Comparison of ENCODE assay signal across 20 mouse cellular contexts in the genomic region with DNA sequence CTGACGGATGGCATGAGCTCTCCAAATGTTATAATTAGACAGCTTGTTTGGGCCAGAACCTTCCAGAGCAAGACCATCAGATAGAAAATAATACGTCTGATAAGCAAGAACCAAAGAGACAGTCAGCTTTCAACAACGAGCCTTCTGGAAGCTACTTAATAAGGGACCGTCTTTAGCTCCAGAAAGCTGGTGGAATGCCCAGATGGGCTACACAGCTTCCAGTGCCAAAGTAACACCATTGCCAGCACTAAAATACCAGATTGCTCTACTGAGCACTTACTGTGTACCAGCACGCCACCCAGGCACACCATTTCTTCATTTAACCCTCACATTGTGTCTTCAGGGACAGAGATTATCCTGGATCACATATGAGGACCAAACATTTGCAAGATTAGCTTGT.
A peak's percentile ranks its signal among the peaks of the same experiment; 100 is the strongest.
DNase-seq lines count a peak whose midpoint lies in the region; ATAC-seq and TF ChIP-seq lines count a peak whose summit lies in the region.
"Had no signal": no experiment of that assay in that cellular context is flagged by ENCODE, and none has a peak within 500 bp of the region (broad histone marks: within the 10 kb centered on the region; RNA-seq: fewer than 3 reads in every experiment).

No protein-coding gene starts in this region.

- H3K4me3 ChIP-seq in heart, embryonic 16.5 days (ENCODE audit: low read length), result no peak overlapping the region
- no peak overlapping the region for H3K4me3 ChIP-seq in midbrain, postnatal 0 days (ENCODE audit: low read depth, low read length)
- H3K4me3 ChIP-seq: embryonic facial prominence, embryonic 10.5 days; erythroblast, embryonic 14.5 days; limb, embryonic 15.5 days; neural tube, embryonic 12.5 days had no signal

- no peak overlapping the region for H3K4me2 ChIP-seq in heart, embryonic 16.5 days (ENCODE audit: low read depth, low read length)
- no peak overlapping the region for H3K4me2 ChIP-seq in midbrain, postnatal 0 days (ENCODE audit: low read depth, low read length, poor library complexity, severe bottlenecking)
- H3K4me2 ChIP-seq: limb, embryonic 15.5 days; neural tube, embryonic 12.5 days had no signal

- no peak overlapping the region for H3K9ac ChIP-seq in heart, embryonic 16.5 days (ENCODE audit: low read length)
- no peak overlapping the region for H3K9ac ChIP-seq in midbrain, postnatal 0 days (replicated peaks; ENCODE audit: low read length, poor library complexity, severe bottlenecking)
- H3K9ac ChIP-seq: limb, embryonic 15.5 days; liver, postnatal 0 days; neural tube, embryonic 12.5 days had no signal

- H3K27ac ChIP-seq in heart, embryonic 16.5 days (ENCODE audit: low read length), result peak overlapping the region; percentile 46
- H3K27ac ChIP-seq in midbrain, postnatal 0 days (ENCODE audit: low read depth, low read length), result no peak overlapping the region
- H3K27ac ChIP-seq: embryonic facial prominence, embryonic 10.5 days; limb, embryonic 15.5 days; macrophage; neural tube, embryonic 12.5 days had no signal

- no peaks in the 10 kb centered on the region for H3K9me3 ChIP-seq in heart, embryonic 16.5 days (replicated peaks; ENCODE audit: control insufficient read depth, low read length)
- H3K9me3 ChIP-seq in midbrain, postnatal 0 days (ENCODE audit: low read length), result no peaks in the 10 kb centered on the region
- H3K9me3 ChIP-seq: embryonic facial prominence, embryonic 10.5 days; limb, embryonic 15.5 days; neural tube, embryonic 12.5 days had no signal

- no peak for ATAC-seq in heart, embryonic 16.5 days (replicated peaks; ENCODE audit: extremely low read depth, insufficient read depth, low FRiP score)
- ATAC-seq in midbrain, postnatal 0 days (ENCODE audit: low FRiP score), result no peak
- ATAC-seq in megakaryocyte, adult 5-6 weeks (ENCODE audit: poor library complexity, severe bottlenecking), result no peak
- ATAC-seq: CD4-positive, CD25-positive, alpha-beta regulatory T cell, adult 4 months; hindbrain, embryonic 16.5 days; midbrain, embryonic 16.5 days had no signal

- H3K27me3 ChIP-seq in heart, embryonic 16.5 days (ENCODE audit: control insufficient read depth, insufficient read depth, low read length), result no peaks in the 10 kb centered on the region
- no peaks in the 10 kb centered on the region for H3K27me3 ChIP-seq in midbrain, postnatal 0 days (ENCODE audit: insufficient read depth, low read length)
- H3K27me3 ChIP-seq: limb, embryonic 15.5 days; neural tube, embryonic 12.5 days had no signal

- no peak for TF ChIP-seq CTCF in midbrain, postnatal 0 days (IDR thresholded peaks at IDR 0.05)

- WGBS in heart, embryonic 16.5 days, result 52% methylated on average over 5 of the region's 5 CpGs
- WGBS in midbrain, postnatal 0 days, result 85% methylated on average over 5 of the region's 5 CpGs

- no peaks in the 10 kb centered on the region for H3K36me3 ChIP-seq in heart, embryonic 16.5 days (ENCODE audit: control insufficient read depth, insufficient read depth)
- no peaks in the 10 kb centered on the region for H3K36me3 ChIP-seq in midbrain, postnatal 0 days (ENCODE audit: insufficient read depth, low read length)
- H3K36me3 ChIP-seq: embryonic facial prominence, embryonic 10.5 days; limb, embryonic 15.5 days; neural tube, embryonic 12.5 days had no signal

- H3K4me1 ChIP-seq in heart, embryonic 16.5 days (ENCODE audit: control insufficient read depth, insufficient read depth, low read length), result peaks cover 11% of the 10 kb centered on the region
- no peaks in the 10 kb centered on the region for H3K4me1 ChIP-seq in midbrain, postnatal 0 days (ENCODE audit: insufficient read depth, low read length)
- H3K4me1 ChIP-seq: neural tube, embryonic 12.5 days had no signal

- DNase-seq in heart, postnatal 4 days, result no peak
- peak; percentile 74 for DNase-seq in cerebellum, adult 11-12 months
- peak; percentile 74 to 76 for DNase-seq in cerebellum, postnatal 14 days
- DNase-seq in layer of hippocampus, postnatal 14 days (ENCODE audit: low spot score in 2 of 2), result peak; percentile 25 to 73
- no peak for DNase-seq in midbrain, postnatal 0 days (ENCODE audit: low spot score)
- DNase-seq: adrenal gland, postnatal 10 days; heart, postnatal 10 days; kidney, adult 18-20 months; right cerebral cortex, postnatal 4 days had no signal

Comparison
In these comparisons a context has a peak if more than half of its experiments do, and no peak if none do; other contexts are left out.
1. DNase-seq: peak in cerebellum, adult 11-12 months (single experiment), cerebellum, postnatal 14 days (2 of 2) and layer of hippocampus, postnatal 14 days (2 of 2); none in heart, postnatal 4 days (single experiment) and midbrain, postnatal 0 days (single experiment).